Mouse (Mus musculus): ENCODE measurements around the gene Ildr1.

DNA sequence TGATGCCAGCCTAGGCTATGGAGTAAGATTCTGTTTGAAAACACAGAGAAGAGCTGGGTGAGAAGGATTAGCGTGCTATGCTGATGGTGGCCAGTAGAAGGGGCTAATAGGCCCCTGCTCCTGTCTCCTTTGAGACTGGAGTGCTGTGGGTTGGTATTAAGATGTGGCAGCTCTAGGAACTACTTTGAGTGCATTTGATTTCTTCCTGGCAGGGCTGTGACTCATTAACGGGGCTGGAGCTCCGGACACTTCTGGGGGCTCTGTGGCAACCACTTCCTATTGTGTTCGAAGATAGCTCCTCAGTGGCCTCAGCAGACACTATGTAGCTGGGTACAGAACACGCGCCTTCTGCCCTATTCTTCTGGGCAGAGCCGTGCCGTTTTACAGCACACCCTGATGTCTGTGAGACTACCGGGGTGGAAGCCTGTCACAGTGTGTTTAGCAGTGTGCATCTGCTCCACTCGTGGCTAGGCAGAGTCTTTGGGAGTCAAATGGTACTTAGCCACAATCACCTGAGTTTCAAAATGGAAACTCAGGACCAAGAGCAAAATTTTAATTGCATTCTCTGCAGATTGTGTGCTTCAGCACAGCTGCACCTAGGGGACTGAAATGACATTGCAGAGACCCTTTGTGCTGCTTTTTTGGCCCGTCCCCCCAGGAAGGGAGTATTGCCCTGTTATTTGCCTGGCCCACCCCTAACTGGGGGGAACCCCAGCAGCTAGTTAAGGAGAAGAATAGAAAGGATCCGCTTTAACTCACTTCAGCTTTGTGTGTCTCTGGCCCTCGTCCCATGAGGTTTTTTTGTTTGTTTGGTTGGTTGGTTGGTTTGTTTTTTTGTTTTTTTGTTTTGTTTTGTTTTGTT lies 26.6 kb downstream of the Ildr1 start:
- TF ChIP-seq POLR2A (IDR thresholded peaks at IDR 0.05; ENCODE audit: control insufficient read depth, extremely low read depth, insufficient read depth, low read length, poor library complexity), result no peak
- TF ChIP-seq CTCF (IDR thresholded peaks at IDR 0.05; ENCODE audit: borderline replicate concordance, control insufficient read depth, extremely low read depth, insufficient read depth, low read length, poor library complexity), result no peak

Data from thymus, adult 2 months (tissue).